Mouse (Mus musculus): ENCODE results near the gene Vmn2r71.

Gene Vmn2r71

GRCm38 (mm10) chr7:85562787-85563186 lies at the start of gene Vmn2r71:
TSS of gene Vmn2r71 (plus strand) at chr7:85563087.
- DNase-seq (ENCODE audit: low spot score in 2 of 2), result no peak

- no peak for DNase-seq (ENCODE audit: low spot score in 2 of 2)
Measured at GRCm38 (mm10) chr7:85542108-85542507, 20.8 kb upstream of the Vmn2r71 start.

GRCm38 (mm10) chr7:85543118-85543517 lies 19.8 kb upstream of the Vmn2r71 start:
- DNase-seq (ENCODE audit: low spot score in 2 of 2), result no peak

GRCm38 (mm10) chr7:85569092-85569491 lies 6.2 kb downstream of the Vmn2r71 start, which contains the start of gene Vmn2r70:
TSS of gene Vmn2r70 (minus strand) at chr7:85569192.
- no peak for DNase-seq (ENCODE audit: low spot score in 2 of 2)
